Mouse (Mus musculus) thymus, adult 2 months (tissue): ENCODE measurements at regions not wholly inside any gene's neighbourhood (a gene's known extent, or its start where the extent isn't known, plus 50 kb on each side); places are given as distances from the start of the nearest gene placed in this dataset.

ENCODE experiments used
- CTCF ChIP-seq: fragments of 200-500 bp; IDR thresholded peaks from 2 replicates; pipeline ENCODE4 v1.5.1; 2012; ENCODE audit warnings: mild to moderate bottlenecking, control low read depth, low read length, moderate library complexity, borderline replicate concordance; ENCODE audit not compliant: control insufficient read depth, poor library complexity, insufficient read depth; ENCODE audit errors: extremely low read depth
- POLR2A ChIP-seq: fragments of 200-500 bp; IDR thresholded peaks from 2 replicates; pipeline ENCODE4 v1.6.1; 2012; ENCODE audit warnings: mild to moderate bottlenecking, low read length, control low read depth, moderate library complexity; ENCODE audit not compliant: control insufficient read depth, poor library complexity, insufficient read depth; ENCODE audit errors: extremely low read depth

GRCm38 (mm10) chr2:47894806-47895205 is 919.1 kb upstream of the Acvr2a start:
- TF ChIP-seq CTCF (no peak), POLR2A (no peak)
